Mouse (Mus musculus) forebrain, postnatal 0 days (tissue): ENCODE results near the gene Cbll1. TPM values are rescaled to one million over a fixed set of nuclear protein-coding genes. Genes with fewer than 3 reads are reported as not detected.

ENCODE experiments used
- ATAC-seq: fragments of 200-750 bp; cut with Nextera tagmentation; 2 replicates; pipeline ENCODE4 v1.8.0; 2017; ENCODE audit warnings: mild to moderate bottlenecking, moderate library complexity
- DNase-seq: peaks from one replicate; pipeline ENCODE4 v3.0.0-alpha.2; 2015
- H3K27ac ChIP-seq: fragments of 300-500 bp; sonication (generic); 2 replicates; pipeline ENCODE4 v1.5.1; 2014; ENCODE audit warnings: low read depth, mild to moderate bottlenecking, antibody characterized with exemption, low read length, moderate library complexity, mixed read lengths
- H3K27me3 ChIP-seq: fragments of 300-500 bp; sonication (generic); 2 replicates; pipeline ENCODE4 v1.6.1; 2014; ENCODE audit warnings: mild to moderate bottlenecking, low read length, mixed read lengths; ENCODE audit not compliant: insufficient read depth
- H3K36me3 ChIP-seq: fragments of 300-500 bp; sonication (generic); 2 replicates; pipeline ENCODE4 v1.6.1; 2014; ENCODE audit warnings: mild to moderate bottlenecking, moderate library complexity; ENCODE audit not compliant: insufficient read depth
- H3K4me1 ChIP-seq: fragments of 300-500 bp; sonication (generic); 2 replicates; pipeline ENCODE4 v1.6.1; 2014; ENCODE audit warnings: antibody characterized with exemption; ENCODE audit not compliant: insufficient read depth
- H3K4me2 ChIP-seq: fragments of 300-500 bp; sonication (generic); 2 replicates; pipeline ENCODE4 v1.6.1; 2014; ENCODE audit warnings: low read depth, mild to moderate bottlenecking, moderate library complexity
- H3K4me3 ChIP-seq: fragments of 300-500 bp; sonication (generic); 2 replicates; pipeline ENCODE4 v1.5.1; 2014; ENCODE audit warnings: low read depth, low read length, mixed read lengths
- H3K9ac ChIP-seq: fragments of 300-500 bp; sonication (generic); 2 replicates; pipeline ENCODE4 v1.6.1; 2014; ENCODE audit warnings: mild to moderate bottlenecking
- H3K9me3 ChIP-seq: fragments of 300-500 bp; sonication (generic); 2 replicates; pipeline ENCODE4 v1.6.1; 2016; ENCODE audit warnings: low read length
- CTCF ChIP-seq: sonication (generic); IDR thresholded peaks from 2 replicates; pipeline ENCODE4 v1.5.1; 2016; ENCODE audit warnings: antibody characterized with exemption, control low read depth, low read depth
- WGBS: fragments of 180-500 bp; shearing (Covaris S2); extraction: QIAGEN DNeasy Blood & Tissue Kit; methylation state at CpG from one replicate; pipeline ENCODE4 v1.1.7; 2014; 5-methylcytosine and 5-hydroxymethylcytosine counted together
- polyA plus RNA-seq: library from polyadenylated mRNA; unstranded; fragments of >200 nt; fragmentation: Nextera tagmentation; extraction: Ambion mirVana; gene quantifications from 2 replicates; pipeline ENCODE4 v1.2.1, GENCODE M21; 2015
- total RNA-seq: library from RNA; depleted of rRNA; stranded (reverse); fragments of >200 nt; gene quantifications from 2 replicates; pipeline ENCODE4 v1.2.3, GENCODE M21; 2014

The Cbll1 gene
- total and polyA plus RNA-seq, 2 experiments from 2014 or later, result 18.1 to 25.9 TPM

- DNase-seq (no peak), ATAC-seq (no peak)
- Histone ChIP-seq H3K36me3 (no peaks in the 10 kb centered on the region), H3K4me1 (no peaks in the 10 kb centered on the region), H3K9me3 (no peaks in the 10 kb centered on the region), H3K27me3 (no peaks in the 10 kb centered on the region), H3K27ac (no peak overlapping the region), H3K4me3 (no peak overlapping the region), H3K4me2 (no peak overlapping the region), H3K9ac (no peak overlapping the region)
- no peak for TF ChIP-seq CTCF
- WGBS, result 71% methylated on average over 6 of the region's 6 CpGs
Observed at GRCm38 (mm10) chr12:31513724-31514503, 14.5 kb upstream of the Cbll1 start.

DNA sequence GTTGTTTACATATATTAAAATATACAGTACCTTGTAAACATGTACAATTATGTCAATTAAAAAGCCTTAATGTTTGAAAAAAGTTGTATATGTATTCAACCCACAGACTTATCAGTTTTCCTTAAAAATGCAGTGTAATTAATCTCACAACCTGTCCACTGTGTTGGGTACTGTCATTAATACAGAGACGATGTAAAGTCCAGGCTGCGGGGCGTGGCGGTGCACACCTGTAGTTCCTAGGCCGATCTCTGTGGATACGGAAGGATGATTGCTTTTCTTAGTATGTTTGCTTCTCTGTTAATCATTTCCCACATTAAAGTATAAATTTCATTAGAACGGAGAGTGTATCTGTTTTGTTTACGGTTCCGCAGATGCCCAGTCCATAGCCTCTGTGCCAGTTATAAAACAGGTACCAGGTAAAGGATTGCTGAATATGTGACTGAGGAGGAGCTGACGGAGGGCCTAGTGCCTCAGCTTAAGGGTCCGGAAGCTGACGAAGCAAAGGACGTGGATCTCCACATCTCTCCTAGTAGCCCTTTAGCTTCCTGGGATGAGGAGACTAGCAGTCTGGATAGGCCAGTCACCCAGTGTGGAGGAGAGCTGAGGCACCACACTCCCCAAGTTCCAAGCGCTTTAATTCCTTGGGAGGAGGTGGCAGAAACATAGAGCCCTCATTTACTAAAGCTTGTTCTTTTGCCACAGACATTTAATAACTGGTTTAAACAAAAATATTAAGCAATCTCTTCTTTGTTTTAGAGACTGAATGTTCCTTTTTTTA, 13.4 kb upstream of the Cbll1 start:
- TF ChIP-seq CTCF, result no peak
- ATAC-seq, result no peak

DNA sequence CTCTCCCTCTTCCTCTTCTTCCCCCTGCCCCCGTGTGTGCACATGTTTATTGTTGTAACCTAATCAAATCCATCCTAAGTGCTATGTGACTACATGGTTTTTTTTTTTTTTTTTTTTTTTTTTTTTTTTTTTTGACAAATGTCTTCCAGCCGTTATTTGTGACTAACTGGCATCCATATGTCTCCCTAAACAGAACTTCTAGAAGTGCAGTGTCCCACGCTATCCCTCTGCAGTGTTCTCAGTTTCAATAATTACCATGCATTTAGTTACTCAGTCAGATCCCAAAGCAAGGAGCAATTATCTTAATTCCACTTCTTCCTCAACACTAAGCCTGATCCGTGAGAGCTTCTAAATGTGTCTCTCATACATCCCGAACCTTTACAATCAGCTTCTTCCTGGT, 11.8 kb upstream of the Cbll1 start:
- 42% methylated on average over 5 of the region's 5 CpGs for WGBS
- no peaks in the 10 kb centered on the region for H3K27me3 ChIP-seq
- no peak overlapping the region for H3K27ac ChIP-seq
- no peak overlapping the region for H3K4me3 ChIP-seq
- no peak for DNase-seq
- H3K9me3 ChIP-seq, result no peaks in the 10 kb centered on the region
- no peak for TF ChIP-seq CTCF
- H3K4me2 ChIP-seq, result no peak overlapping the region
- H3K36me3 ChIP-seq, result no peaks in the 10 kb centered on the region
- ATAC-seq, result no peak
- no peak overlapping the region for H3K9ac ChIP-seq
- H3K4me1 ChIP-seq, result no peaks in the 10 kb centered on the region

More for the DNA sequence above, 13.4 kb upstream of the Cbll1 start:
- H3K9ac ChIP-seq, result no peak overlapping the region
- H3K27ac ChIP-seq, result no peak overlapping the region
- no peaks in the 10 kb centered on the region for H3K9me3 ChIP-seq
- 90% methylated on average over 14 of the region's 14 CpGs for WGBS
- no peak overlapping the region for H3K4me2 ChIP-seq
- no peak for DNase-seq
- no peaks in the 10 kb centered on the region for H3K4me1 ChIP-seq
- H3K36me3 ChIP-seq, result no peaks in the 10 kb centered on the region
- no peaks in the 10 kb centered on the region for H3K27me3 ChIP-seq
- no peak overlapping the region for H3K4me3 ChIP-seq

GRCm38 (mm10) chr12:31508496-31508895, 9.1 kb upstream of the Cbll1 start:
- Histone ChIP-seq H3K4me1 (no peaks in the 10 kb centered on the region), H3K9ac (no peak overlapping the region), H3K9me3 (no peaks in the 10 kb centered on the region), H3K4me2 (no peak overlapping the region), H3K27ac (no peak overlapping the region), H3K27me3 (no peaks in the 10 kb centered on the region), H3K36me3 (no peaks in the 10 kb centered on the region), H3K4me3 (no peak overlapping the region)
- DNase-seq (no peak), ATAC-seq (no peak)
- WGBS, result 85% methylated on average over 6 of the region's 6 CpGs
- TF ChIP-seq CTCF, result no peak

DNA sequence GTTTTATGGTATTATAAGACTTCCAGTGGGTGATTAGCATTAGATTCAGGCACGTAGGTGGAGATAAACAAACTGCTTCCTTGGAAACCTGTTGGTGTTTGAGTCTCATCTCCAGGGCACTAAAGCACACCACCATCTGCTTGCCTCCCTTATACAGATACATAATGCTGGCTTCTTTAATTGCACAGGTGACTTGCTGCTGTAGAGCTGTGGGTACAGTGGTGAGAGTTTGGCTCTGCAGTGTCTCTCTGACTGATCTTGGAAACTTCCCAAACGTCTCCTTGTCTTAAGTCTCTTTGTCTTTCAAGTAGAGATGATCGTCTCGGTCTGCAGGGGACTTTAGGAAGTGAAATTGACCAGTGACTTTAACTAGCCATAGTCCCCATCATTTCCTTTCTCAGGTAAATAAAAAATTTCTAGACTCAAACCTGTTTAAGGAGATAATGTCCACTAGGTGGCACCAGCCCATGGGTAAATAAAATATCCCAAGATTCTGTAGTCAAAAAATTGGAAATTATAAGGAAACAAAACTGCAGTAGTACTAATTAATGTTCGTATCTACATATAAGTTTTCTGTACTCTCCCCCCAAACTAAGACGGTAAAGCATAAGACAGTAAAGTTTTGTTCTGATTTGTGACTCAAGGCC, 8.4 kb upstream of the Cbll1 start:
- Histone ChIP-seq H3K4me2 (no peak overlapping the region), H3K4me3 (no peak overlapping the region), H3K9me3 (no peaks in the 10 kb centered on the region), H3K27me3 (no peaks in the 10 kb centered on the region), H3K36me3 (no peaks in the 10 kb centered on the region), H3K27ac (no peak overlapping the region), H3K9ac (no peak overlapping the region), H3K4me1 (no peaks in the 10 kb centered on the region)
- no peak for ATAC-seq
- 47% methylated on average over 6 of the region's 6 CpGs for WGBS
- peak; percentile 66 for TF ChIP-seq CTCF
- peak; percentile 80 for DNase-seq

DNA sequence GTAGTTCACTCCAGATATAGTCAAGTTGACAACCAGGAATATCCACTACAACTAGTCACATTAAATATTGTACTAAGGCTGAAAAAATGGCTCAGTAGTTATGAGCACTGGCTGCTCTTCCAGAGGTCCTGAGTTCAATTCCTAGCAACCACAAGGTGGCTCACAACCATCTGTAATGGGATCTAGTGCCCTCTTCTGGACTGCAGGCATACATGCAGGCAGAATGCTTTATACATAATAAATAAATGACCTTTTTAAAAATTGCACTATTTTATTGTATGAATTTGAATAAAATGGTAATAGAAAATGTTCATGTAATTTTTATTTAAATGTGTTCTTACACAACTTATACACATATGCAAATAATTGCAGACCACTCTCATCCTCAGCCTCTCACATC, 3.8 kb upstream of the Cbll1 start:
- Histone ChIP-seq H3K9ac (no peak overlapping the region), H3K27ac (no peak overlapping the region), H3K4me2 (no peak overlapping the region), H3K9me3 (no peaks in the 10 kb centered on the region), H3K27me3 (no peaks in the 10 kb centered on the region), H3K4me1 (peaks cover 5% of the 10 kb centered on the region; the same call in 1 of the 2 replicates), H3K36me3 (no peaks in the 10 kb centered on the region), H3K4me3 (no peak overlapping the region)
- TF ChIP-seq CTCF, result peak; percentile 47
- ATAC-seq (no peak), DNase-seq (no peak)

DNA sequence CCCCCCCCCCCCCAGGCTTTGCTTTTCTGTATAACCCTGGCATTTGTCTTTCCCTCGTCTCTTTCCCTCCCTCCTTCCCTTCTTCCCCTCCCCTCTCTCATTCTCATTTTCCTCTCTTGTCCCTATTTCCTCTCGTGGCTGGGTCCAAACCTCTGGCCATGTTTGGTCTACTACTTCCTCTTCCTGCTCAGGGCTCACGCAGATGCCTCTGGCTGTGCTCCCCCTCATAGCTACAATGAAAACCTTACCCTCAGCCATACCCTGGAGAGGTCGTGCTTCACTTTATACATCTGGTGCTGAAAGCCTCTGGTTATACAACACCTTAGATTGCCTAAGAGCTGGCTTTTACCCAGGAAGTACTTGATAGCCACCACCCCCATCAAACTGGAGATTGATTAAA, 1.9 kb upstream of the Cbll1 start:
- Histone ChIP-seq H3K4me3 (no peak overlapping the region), H3K27ac (no peak overlapping the region), H3K9ac (no peak overlapping the region), H3K27me3 (no peaks in the 10 kb centered on the region), H3K9me3 (no peaks in the 10 kb centered on the region), H3K4me1 (peaks cover 6% of the 10 kb centered on the region; the same call in 1 of the 2 replicates), H3K36me3 (no peaks in the 10 kb centered on the region), H3K4me2 (no peak overlapping the region)
- WGBS, result 73% methylated on average over 4 of the region's 4 CpGs
- DNase-seq, result no peak
- TF ChIP-seq CTCF, result no peak
- ATAC-seq, result no peak
